Mouse (Mus musculus) embryonic fibroblast, embryonic 13.5 days (primary cell): ENCODE results near the gene Pwwp2b.

Experiments used
- CTCF ChIP-seq: IDR thresholded peaks from 2 replicates; pipeline ENCODE4 v1.5.1; 2011; ENCODE audit warnings: mild to moderate bottlenecking, control low read depth, low read length, moderate library complexity, borderline replicate concordance; ENCODE audit not compliant: insufficient read depth
- POLR2A ChIP-seq: IDR thresholded peaks from 2 replicates; pipeline ENCODE4 v1.6.1; 2011; ENCODE audit warnings: low read depth, mild to moderate bottlenecking, control low read depth, low read length, moderate library complexity

DNA sequence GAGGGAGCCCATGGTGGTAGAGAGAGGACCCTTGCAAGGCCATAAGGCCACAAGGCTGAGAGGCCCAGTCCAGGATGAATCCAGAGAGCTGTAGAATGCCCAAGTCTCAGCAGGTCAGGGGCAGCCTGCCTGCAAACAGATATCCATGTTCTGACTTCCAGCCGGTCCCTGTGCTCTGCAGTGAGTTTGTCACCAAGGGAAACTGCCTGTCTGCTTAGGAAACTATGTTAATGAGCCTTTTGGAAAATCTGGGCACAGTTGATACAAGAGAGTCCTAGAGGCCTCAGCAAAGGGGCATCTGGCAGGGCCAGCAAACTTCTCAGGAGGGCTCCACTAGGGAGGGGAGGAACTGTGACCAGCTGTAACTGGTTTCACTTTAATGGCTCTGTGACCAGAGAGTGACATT lies 70.7 kb downstream of the Pwwp2b start:
- TF ChIP-seq CTCF (no peak), POLR2A (no peak)
